Mouse (Mus musculus): Measurements from ENCODE around the gene Dph1. TPM values are rescaled to one million over a fixed set of nuclear protein-coding genes. Genes with fewer than 3 reads are reported as not detected.

Gene Dph1
- polyA plus RNA-seq, 1 experiment from 2014 or later: 18.4 TPM

GRCm38 (mm10) chr11:75200935-75201334 is 9.9 kb upstream of the Dph1 start:
- no peak overlapping the region for H3K9ac ChIP-seq
- WGBS: 87% methylated on average over 12 of the region's 12 CpGs
- no peaks in the 10 kb centered on the region for H3K9me3 ChIP-seq
- H3K4me3 ChIP-seq (replicated peaks): no peak overlapping the region
- no peak overlapping the region for H3K4me2 ChIP-seq
- H3K27ac ChIP-seq: no peak overlapping the region
- H3K27me3 ChIP-seq (replicated peaks): peaks cover 15% of the 10 kb centered on the region
- H3K4me1 ChIP-seq: no peaks in the 10 kb centered on the region
- no peaks in the 10 kb centered on the region for H3K36me3 ChIP-seq
- no peak for ATAC-seq (ENCODE audit: insufficient read depth, low FRiP score, low read depth)

GRCm38 (mm10) chr11:75199951-75200350 is 8.9 kb upstream of the Dph1 start:
- Histone ChIP-seq H3K4me2 (no peak overlapping the region), H3K4me3 (replicated peaks) (no peak overlapping the region), H3K9me3 (no peaks in the 10 kb centered on the region), H3K4me1 (peaks cover 4% of the 10 kb centered on the region), H3K9ac (no peak overlapping the region), H3K27me3 (replicated peaks) (peaks cover 25% of the 10 kb centered on the region), H3K27ac (no peak overlapping the region), H3K36me3 (no peaks in the 10 kb centered on the region)
- WGBS: 59% methylated on average over 5 of the region's 5 CpGs
- no peak for ATAC-seq (ENCODE audit: insufficient read depth, low FRiP score, low read depth)

- no peak for ATAC-seq (ENCODE audit: insufficient read depth, low FRiP score, low read depth)
- Histone ChIP-seq H3K9ac (no peak overlapping the region), H3K9me3 (no peaks in the 10 kb centered on the region), H3K27me3 (replicated peaks) (peaks cover 37% of the 10 kb centered on the region), H3K4me1 (peaks cover 16% of the 10 kb centered on the region), H3K4me3 (replicated peaks) (no peak overlapping the region), H3K4me2 (no peak overlapping the region), H3K27ac (no peak overlapping the region), H3K36me3 (no peaks in the 10 kb centered on the region)
- 70% methylated on average over 4 of the region's 4 CpGs for WGBS
Measured at GRCm38 (mm10) chr11:75198792-75199191, 7.8 kb upstream of the Dph1 start.

DNA sequence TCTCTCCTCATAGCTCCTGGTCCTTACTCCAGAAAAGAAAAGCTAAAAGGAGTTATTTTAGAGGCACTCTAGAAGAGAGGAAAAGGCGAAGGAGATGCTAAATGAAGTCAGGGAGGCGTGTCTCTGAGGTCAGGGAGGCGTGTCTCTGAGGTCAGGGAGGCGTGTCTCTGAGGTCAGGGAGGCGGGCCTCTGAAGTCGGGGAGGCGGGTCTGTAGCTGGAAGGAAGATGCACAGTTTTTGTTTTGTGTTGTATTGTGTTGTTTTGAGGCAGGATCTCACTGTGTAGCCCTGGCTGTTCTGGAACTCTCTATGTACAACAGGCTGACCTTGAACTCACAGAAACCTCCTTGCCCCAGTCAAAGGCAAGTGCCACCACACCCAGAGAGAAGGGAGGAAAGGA is 6.9 kb upstream of the Dph1 start:
- Histone ChIP-seq H3K4me1 (peaks cover 23% of the 10 kb centered on the region), H3K4me2 (no peak overlapping the region), H3K9ac (no peak overlapping the region), H3K9me3 (no peaks in the 10 kb centered on the region), H3K4me3 (replicated peaks) (no peak overlapping the region), H3K27me3 (replicated peaks) (peaks cover 44% of the 10 kb centered on the region), H3K36me3 (no peaks in the 10 kb centered on the region), H3K27ac (no peak overlapping the region)
- WGBS: 43% methylated on average over 7 of the region's 7 CpGs
- ATAC-seq (ENCODE audit: insufficient read depth, low FRiP score, low read depth): no peak

DNA sequence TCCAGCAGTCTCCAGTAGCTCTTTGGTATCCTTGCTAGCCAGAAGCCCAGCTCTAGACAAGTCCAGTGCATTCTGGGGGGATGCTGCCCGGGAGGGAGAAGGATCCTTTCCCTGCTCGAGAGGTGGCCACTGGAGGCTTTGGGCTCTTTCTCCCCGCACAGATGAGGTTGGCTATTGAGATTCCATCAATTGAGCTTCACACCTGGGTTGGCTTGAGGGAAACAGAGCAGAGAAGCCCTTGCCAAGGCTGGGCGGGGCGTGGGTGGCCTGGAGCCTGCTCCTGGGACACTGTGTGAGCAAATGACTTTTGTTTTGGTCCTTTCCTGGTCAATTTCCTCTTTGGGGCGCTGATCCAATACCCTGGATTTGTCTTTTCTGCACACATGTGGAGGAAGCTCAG is 5.1 kb upstream of the Dph1 start:
- H3K4me1 ChIP-seq: peaks cover 25% of the 10 kb centered on the region
- H3K9me3 ChIP-seq: no peaks in the 10 kb centered on the region
- H3K4me2 ChIP-seq: no peak overlapping the region
- H3K36me3 ChIP-seq: no peaks in the 10 kb centered on the region
- WGBS: 68% methylated on average over 6 of the region's 6 CpGs
- no peak overlapping the region for H3K4me3 ChIP-seq (replicated peaks)
- no peak overlapping the region for H3K27ac ChIP-seq
- ATAC-seq (ENCODE audit: insufficient read depth, low FRiP score, low read depth): no peak
- H3K27me3 ChIP-seq (replicated peaks): peaks cover 47% of the 10 kb centered on the region
- no peak overlapping the region for H3K9ac ChIP-seq

DNA sequence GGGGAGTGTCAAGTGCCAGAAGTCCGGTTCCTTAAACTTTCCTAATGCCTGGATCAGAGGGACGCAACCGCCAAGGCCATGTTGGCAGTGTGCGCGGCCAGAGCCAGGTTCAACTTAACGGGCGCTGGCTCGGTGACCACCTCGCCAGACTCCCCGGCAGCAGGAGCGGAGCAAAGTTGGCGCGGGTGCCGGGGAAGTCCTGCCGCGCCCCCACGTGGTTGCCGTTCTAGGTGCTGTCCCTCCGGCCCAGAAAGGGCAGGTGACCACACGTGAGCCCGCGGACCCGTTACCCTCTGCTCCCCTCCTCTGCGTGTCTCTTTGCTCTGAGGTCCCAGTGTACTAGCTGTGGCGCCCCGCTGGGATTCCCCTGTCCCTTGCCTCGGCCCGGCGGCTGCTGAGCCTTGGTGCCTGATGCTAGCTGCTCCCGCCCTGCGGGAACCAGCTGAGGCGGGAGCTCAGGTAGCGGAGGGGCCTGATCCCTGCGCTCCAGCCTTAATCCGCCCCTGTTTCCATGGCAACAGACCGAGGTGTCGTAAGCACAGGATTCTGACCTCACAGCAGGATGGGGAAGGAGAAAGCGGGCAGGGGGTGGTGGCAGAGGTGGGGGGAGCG is 3.9 kb upstream of the Dph1 start:
- H3K4me1 ChIP-seq: peaks cover 25% of the 10 kb centered on the region
- H3K36me3 ChIP-seq: no peaks in the 10 kb centered on the region
- no peaks in the 10 kb centered on the region for H3K9me3 ChIP-seq
- no peak for ATAC-seq (ENCODE audit: insufficient read depth, low FRiP score, low read depth)
- no peak overlapping the region for H3K9ac ChIP-seq
- 2% methylated on average over 39 of the region's 39 CpGs for WGBS
- no peak overlapping the region for H3K27ac ChIP-seq
- peak overlapping the region; percentile 84 for H3K4me2 ChIP-seq
- H3K4me3 ChIP-seq (replicated peaks): peak overlapping the region; percentile 55
- H3K27me3 ChIP-seq (replicated peaks): peaks cover 47% of the 10 kb centered on the region

- Histone ChIP-seq H3K36me3 (no peaks in the 10 kb centered on the region), H3K9ac (peak overlapping the region; percentile 23; the same call in 1 of the 2 replicates), H3K4me3 (replicated peaks) (peak overlapping the region; percentile 55), H3K9me3 (no peaks in the 10 kb centered on the region), H3K27me3 (replicated peaks) (peaks cover 47% of the 10 kb centered on the region), H3K27ac (no peak overlapping the region), H3K4me2 (peak overlapping the region; percentile 84), H3K4me1 (peaks cover 30% of the 10 kb centered on the region)
- ATAC-seq (ENCODE audit: insufficient read depth, low FRiP score, low read depth): no peak
- under 1% methylated on average over 52 of the region's 52 CpGs for WGBS
Measured at GRCm38 (mm10) chr11:75194121-75194849, 3.2 kb upstream of the Dph1 start.

DNA sequence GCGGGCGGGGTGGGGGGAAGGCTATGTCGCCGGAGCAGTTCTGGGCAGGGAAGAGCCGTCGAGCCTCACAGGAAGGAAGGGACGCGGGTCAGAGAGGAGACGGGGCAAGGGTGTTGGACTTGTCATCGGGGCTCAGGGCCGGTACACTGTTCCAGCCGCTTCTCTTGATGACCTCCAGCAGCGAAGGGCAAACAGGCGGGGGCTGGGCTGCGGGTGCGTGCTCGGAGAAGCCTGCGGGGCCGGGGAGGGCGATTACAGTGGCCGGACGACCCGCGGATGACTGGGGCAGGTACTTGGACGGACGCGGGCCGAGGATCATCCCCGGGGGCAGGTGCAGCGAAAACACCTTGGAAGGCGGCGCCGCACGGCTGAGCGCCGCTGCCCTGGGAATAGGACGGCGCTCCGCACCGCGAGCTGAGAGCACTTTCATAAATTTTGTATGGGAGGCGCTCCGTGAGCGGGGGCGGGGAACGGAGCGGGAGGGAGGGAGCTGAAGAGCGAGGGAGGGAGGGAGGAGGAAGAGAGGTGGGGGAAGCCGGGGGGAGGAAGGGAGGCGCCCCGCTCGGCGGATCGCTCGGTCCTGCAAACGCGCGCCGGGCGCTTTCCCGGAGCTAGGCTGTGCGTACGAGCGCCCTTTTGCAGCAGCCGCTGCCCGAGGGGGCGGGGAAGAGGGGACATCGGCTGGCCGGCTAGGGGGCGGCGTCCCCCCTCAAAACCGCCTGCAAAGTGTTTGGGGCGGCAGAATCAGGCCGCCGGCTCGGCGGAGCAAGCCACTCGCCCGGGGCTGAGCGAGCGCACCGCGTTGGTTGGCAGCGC is 2.4 kb upstream of the Dph1 start, which contains the start of gene Rtn4rl1:
TSS of gene Rtn4rl1 (plus strand) at position 528 of the 816 bp plus-strand sequence.
- no peak within 1 kb of the TSS for H3K27ac ChIP-seq
- under 1% methylated on average over 82 of the region's 84 CpGs for WGBS
- no peaks in the 10 kb centered on the region for H3K9me3 ChIP-seq
- ATAC-seq (ENCODE audit: insufficient read depth, low FRiP score, low read depth): no peak
- no peaks in the 10 kb centered on the region for H3K36me3 ChIP-seq
- peak within 1 kb of the TSS; percentile 55 for H3K4me3 ChIP-seq (replicated peaks)
- peaks cover 32% of the 10 kb centered on the region for H3K4me1 ChIP-seq
- H3K4me2 ChIP-seq: peak within 1 kb of the TSS; percentile 84
- H3K27me3 ChIP-seq (replicated peaks): peaks cover 47% of the 10 kb centered on the region
- peak within 1 kb of the TSS; percentile 23; the same call in 1 of the 2 replicates for H3K9ac ChIP-seq

DNA sequence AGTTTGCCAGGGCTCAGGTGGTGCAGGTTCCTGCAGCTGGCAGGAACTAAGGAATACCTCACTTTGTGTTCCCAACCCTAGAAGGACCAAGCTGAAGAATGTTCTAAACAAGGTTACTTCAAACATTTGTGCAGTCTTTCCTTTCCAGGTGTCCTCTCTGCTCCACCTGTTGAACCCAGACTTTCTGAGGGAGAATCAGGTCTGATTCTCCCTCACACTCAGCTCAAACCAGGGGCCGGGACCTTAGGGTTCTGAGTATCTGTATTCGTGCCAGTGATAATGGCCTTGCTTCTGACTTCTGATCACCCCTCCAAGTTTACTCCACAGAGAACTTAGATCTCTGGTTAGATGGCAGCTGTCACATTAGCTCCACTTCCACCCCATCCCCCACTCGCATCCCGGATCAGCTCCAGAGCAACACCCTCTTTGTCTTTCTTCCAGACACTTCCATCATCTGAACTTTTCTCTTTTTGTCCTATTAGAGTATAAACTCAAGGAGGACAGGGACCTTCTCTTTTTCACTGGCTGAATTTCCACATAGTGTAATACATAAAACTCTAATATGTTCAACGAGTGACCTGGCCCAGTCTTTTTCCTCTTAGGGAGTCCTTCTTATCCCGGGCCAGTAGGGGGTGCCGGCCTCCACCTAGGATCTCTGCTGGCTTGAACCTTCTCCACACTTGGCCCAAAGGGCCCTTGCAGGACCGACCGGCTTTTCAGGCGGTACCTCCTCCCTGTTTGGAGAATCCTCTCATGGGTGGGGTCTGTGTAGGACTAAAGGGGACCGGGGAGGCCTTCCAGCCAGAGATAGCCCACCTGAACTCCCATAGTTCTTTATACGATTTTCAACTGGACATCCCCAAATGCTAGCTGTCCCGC is 1.5 kb upstream of the Dph1 start:
- Histone ChIP-seq H3K9ac (no peak overlapping the region), H3K9me3 (no peaks in the 10 kb centered on the region), H3K4me3 (replicated peaks) (peak overlapping the region; percentile 55), H3K27me3 (replicated peaks) (peaks cover 44% of the 10 kb centered on the region), H3K4me1 (peaks cover 32% of the 10 kb centered on the region), H3K36me3 (no peaks in the 10 kb centered on the region), H3K27ac (no peak overlapping the region), H3K4me2 (peak overlapping the region; percentile 84)
- ATAC-seq (ENCODE audit: insufficient read depth, low FRiP score, low read depth): peak; percentile 44; the same call in 1 of the 2 replicates
- 24% methylated on average over 13 of the region's 13 CpGs for WGBS

- H3K27me3 ChIP-seq (replicated peaks): peaks cover 39% of the 10 kb centered on the region
- ATAC-seq (ENCODE audit: insufficient read depth, low FRiP score, low read depth): no peak
Measured at GRCm38 (mm10) chr11:75191841-75192240, 800 bp upstream of the Dph1 start.

DNA sequence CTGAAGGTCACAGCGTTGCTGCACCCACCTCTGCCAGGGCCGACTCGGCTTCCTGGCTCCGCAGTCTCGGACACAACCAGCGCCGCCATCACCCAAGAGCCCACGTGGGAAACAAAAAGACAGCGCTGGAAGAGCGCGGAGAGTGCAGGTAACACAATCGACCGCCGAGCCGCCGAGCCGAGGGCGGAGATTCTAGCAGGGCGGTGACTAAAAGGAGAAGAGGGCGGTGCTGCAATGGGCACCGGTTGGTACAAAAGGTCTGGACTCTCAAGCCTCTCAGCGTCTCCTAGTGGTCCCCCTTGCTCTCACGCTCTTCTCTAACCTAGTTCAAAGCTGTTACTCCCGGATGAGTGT is 693 bp downstream of the Dph1 start:
- WGBS: under 1% methylated on average over 24 of the region's 24 CpGs
- peaks cover 26% of the 10 kb centered on the region for H3K27me3 ChIP-seq (replicated peaks)
- peak; percentile 73 for ATAC-seq (ENCODE audit: insufficient read depth, low FRiP score, low read depth)
- H3K9me3 ChIP-seq: no peaks in the 10 kb centered on the region
- H3K4me1 ChIP-seq: peaks cover 31% of the 10 kb centered on the region
- H3K27ac ChIP-seq: peak overlapping the region; percentile 64
- H3K4me2 ChIP-seq: peak overlapping the region; percentile 79
- H3K4me3 ChIP-seq (replicated peaks): peak overlapping the region; percentile 82
- peak overlapping the region; percentile 62 for H3K9ac ChIP-seq
- no peaks in the 10 kb centered on the region for H3K36me3 ChIP-seq

More at GRCm38 (mm10) chr11:75191841-75192240, 800 bp upstream of the Dph1 start:
- H3K4me2 ChIP-seq: no peak overlapping the region
- no peaks in the 10 kb centered on the region for H3K36me3 ChIP-seq
- H3K4me1 ChIP-seq: peaks cover 32% of the 10 kb centered on the region
- H3K27ac ChIP-seq: no peak overlapping the region
- 65% methylated on average over 6 of the region's 6 CpGs for WGBS
- no peak overlapping the region for H3K4me3 ChIP-seq (replicated peaks)
- no peaks in the 10 kb centered on the region for H3K9me3 ChIP-seq
- no peak overlapping the region for H3K9ac ChIP-seq

Measured in stomach, embryonic 15.5 days (tissue).